Mouse (Mus musculus) liver, embryonic 15.5 days (tissue): ENCODE results near the gene Mfsd8. TPM values are rescaled to one million over a fixed set of nuclear protein-coding genes. Genes with fewer than 3 reads are reported as not detected.
"Not testable (repeated sequence)": the region's sequence is repeated elsewhere in the genome, so short reads cannot be mapped to it uniquely, and the experiment has no call there.

Source experiments
- ATAC-seq: fragments of 200-750 bp; cut with Nextera tagmentation; 2 replicates; pipeline ENCODE4 v1.8.0; 2017; ENCODE audit warnings: moderate number of reproducible peaks, mild to moderate bottlenecking, moderate library complexity; ENCODE audit not compliant: insufficient read depth
- H3K27ac ChIP-seq: fragments of 300-500 bp; sonication (generic); replicated peaks from 2 replicates; pipeline ENCODE4 v1.5.1; 2015; ENCODE audit warnings: mild to moderate bottlenecking, inconsistent platforms
- H3K27me3 ChIP-seq: fragments of 300-500 bp; sonication (generic); 2 replicates; pipeline ENCODE4 v1.6.1; 2015; ENCODE audit warnings: mild to moderate bottlenecking, inconsistent platforms
- H3K36me3 ChIP-seq: fragments of 300-500 bp; sonication (generic); replicated peaks from 2 replicates; pipeline ENCODE4 v1.6.1; 2015; ENCODE audit warnings: moderate library complexity, mild to moderate bottlenecking, inconsistent platforms
- H3K4me1 ChIP-seq: fragments of 300-500 bp; sonication (generic); replicated peaks from 2 replicates; pipeline ENCODE4 v1.6.1; 2015; ENCODE audit warnings: inconsistent platforms
- H3K4me2 ChIP-seq: fragments of 300-500 bp; sonication (generic); 2 replicates; pipeline ENCODE4 v1.6.1; 2015; ENCODE audit warnings: moderate library complexity, mild to moderate bottlenecking, inconsistent platforms
- H3K4me3 ChIP-seq: fragments of 300-500 bp; sonication (generic); replicated peaks from 2 replicates; pipeline ENCODE4 v1.5.1; 2015; ENCODE audit warnings: mild to moderate bottlenecking, inconsistent platforms
- H3K9ac ChIP-seq: fragments of 300-500 bp; sonication (generic); 2 replicates; pipeline ENCODE4 v1.6.1; 2015; ENCODE audit warnings: moderate library complexity, mild to moderate bottlenecking, inconsistent platforms
- H3K9me3 ChIP-seq: fragments of 300-500 bp; sonication (generic); replicated peaks from 2 replicates; pipeline ENCODE4 v1.6.1; 2016; ENCODE audit warnings: inconsistent platforms
- WGBS: fragments of 180-500 bp; shearing (Covaris S2); methylation state at CpG from one replicate; pipeline ENCODE4 v1.1.7; 2015; ENCODE audit warnings: mixed read lengths; ENCODE audit not compliant: insufficient replicate concordance; 5-methylcytosine and 5-hydroxymethylcytosine counted together
- polyA plus RNA-seq: library from polyadenylated mRNA; unstranded; fragments of >200 nt; fragmentation: Nextera tagmentation; extraction: Ambion mirVana; gene quantifications from 2 replicates; pipeline ENCODE4 v1.2.1, GENCODE M21; 2015

The Mfsd8 gene
- polyA plus RNA-seq, result 3.3 and 3.7 TPM in 2 replicates

- H3K27me3 ChIP-seq, H3K9me3 ChIP-seq, H3K36me3 ChIP-seq: not testable (repeated sequence)
- peak within 1 kb of the TSS; percentile 88 for H3K4me2 ChIP-seq
- H3K9ac ChIP-seq, result peak within 1 kb of the TSS; percentile 72
- peak; percentile 98 for ATAC-seq
- peaks cover 13% of the 10 kb centered on the region; the same call in 1 of the 2 replicates for H3K4me1 ChIP-seq
- WGBS, result under 1% methylated on average over 39 of the region's 39 CpGs
- H3K27ac ChIP-seq, result peak within 1 kb of the TSS; percentile 90
- peak within 1 kb of the TSS; percentile 68 for H3K4me3 ChIP-seq
These were observed at the start of gene Mfsd8 for GRCm38 (mm10) chr3:40846473-40846956. Gene Mfsd8, minus strand, starts transcription at chr3:40846886.

DNA sequence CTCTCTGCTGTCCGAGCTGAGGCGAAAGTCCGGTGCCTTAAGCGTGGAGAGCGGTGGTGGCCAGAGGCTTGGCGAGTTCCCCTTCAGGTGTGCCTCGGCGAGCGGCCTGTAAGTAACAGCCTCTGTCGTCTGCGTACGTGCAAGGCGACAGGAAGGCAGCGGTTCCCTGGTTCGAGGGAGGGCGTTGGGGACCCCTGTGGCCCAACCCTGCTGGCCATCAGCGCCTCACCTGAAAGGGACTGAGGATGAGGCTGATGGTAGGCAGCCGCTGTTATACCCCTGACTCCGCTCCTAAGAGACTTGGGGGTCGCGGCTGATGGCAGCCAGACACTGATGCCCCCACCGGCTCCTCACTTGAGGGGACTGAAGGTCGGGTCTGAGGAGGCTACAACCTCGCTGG, 47.6 kb upstream of the Mfsd8 start:
- not testable (repeated sequence) for H3K9me3 ChIP-seq, ATAC-seq, H3K36me3 ChIP-seq, H3K27me3 ChIP-seq, H3K4me1 ChIP-seq
- Histone ChIP-seq H3K4me3 (peak overlapping the region; percentile 70), H3K4me2 (peak overlapping the region; percentile 89), H3K9ac (peak overlapping the region; percentile 70), H3K27ac (peak overlapping the region; percentile 73)
- WGBS, result 1% methylated on average over 19 of the region's 24 CpGs

DNA sequence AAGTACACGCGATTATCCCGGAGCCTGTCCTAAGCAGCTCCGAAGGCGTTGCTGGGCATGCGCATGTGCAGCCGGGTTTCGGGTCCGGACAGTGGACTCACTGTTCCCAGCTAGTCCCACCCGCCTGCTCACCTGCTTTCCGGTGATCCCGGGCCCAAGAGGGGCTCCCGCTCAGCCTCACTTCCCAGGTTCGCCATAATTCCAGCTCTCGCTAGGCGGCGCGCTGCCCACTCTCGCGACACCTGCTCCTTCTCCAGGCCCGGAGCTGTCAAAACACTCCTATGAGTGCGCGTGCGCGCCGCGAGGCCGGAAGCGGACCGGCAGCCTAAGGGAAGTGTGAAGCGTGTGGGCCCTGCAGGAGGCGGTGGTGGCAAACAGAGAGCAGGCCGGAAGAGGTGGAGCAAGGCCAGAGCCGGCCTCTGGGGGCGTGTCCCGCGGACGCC, 47.2 kb upstream of the Mfsd8 start:
- H3K4me1 ChIP-seq, H3K9me3 ChIP-seq, H3K36me3 ChIP-seq, H3K27me3 ChIP-seq: not testable (repeated sequence)
- peak overlapping the region; percentile 73 for H3K4me2 ChIP-seq
- H3K9ac ChIP-seq, result peak overlapping the region; percentile 69
- peak overlapping the region; percentile 76 for H3K27ac ChIP-seq
- WGBS, result under 1% methylated on average over 38 of the region's 38 CpGs
- peak overlapping the region; percentile 70 for H3K4me3 ChIP-seq
- ATAC-seq, result peak; percentile 100

- WGBS, result 66% methylated on average over 3 of the region's 3 CpGs
These were observed 6.5 kb upstream of the Mfsd8 start for GRCm38 (mm10) chr3:40853123-40853738.

GRCm38 (mm10) chr3:40847936-40848335, 1.2 kb upstream of the Mfsd8 start:
- Histone ChIP-seq H3K4me2 (peak overlapping the region; percentile 88; the same call in 1 of the 2 replicates), H3K4me1 (peaks cover 13% of the 10 kb centered on the region; the same call in 1 of the 2 replicates), H3K4me3 (peak overlapping the region; percentile 68; the same call in 1 of the 2 replicates)
- H3K9me3 ChIP-seq, H3K36me3 ChIP-seq, ATAC-seq, H3K27ac ChIP-seq, H3K27me3 ChIP-seq, H3K9ac ChIP-seq: not testable (repeated sequence)
- WGBS, result 67% methylated on average over 2 of the region's 2 CpGs

More at GRCm38 (mm10) chr3:40853123-40853738, 6.5 kb upstream of the Mfsd8 start:
- H3K4me2 ChIP-seq, ATAC-seq, H3K9ac ChIP-seq, H3K27me3 ChIP-seq, H3K27ac ChIP-seq, H3K4me3 ChIP-seq, H3K4me1 ChIP-seq, H3K9me3 ChIP-seq, H3K36me3 ChIP-seq: not testable (repeated sequence)

DNA sequence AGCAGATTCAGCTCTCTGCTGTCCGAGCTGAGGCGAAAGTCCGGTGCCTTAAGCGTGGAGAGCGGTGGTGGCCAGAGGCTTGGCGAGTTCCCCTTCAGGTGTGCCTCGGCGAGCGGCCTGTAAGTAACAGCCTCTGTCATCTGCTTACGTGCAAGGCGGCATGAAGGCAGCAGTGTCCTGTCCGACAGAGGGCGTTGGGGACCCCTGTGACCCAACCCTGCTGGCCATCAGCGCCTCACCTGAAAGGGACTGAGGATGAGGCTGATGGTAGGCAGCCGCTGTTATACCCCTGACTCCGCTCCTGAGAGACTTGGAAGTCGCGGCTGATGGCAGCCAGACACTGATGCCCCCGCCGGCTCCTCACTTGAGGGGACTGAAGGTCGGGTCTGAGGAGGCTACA, 332 bp upstream of the Mfsd8 start:
- not testable (repeated sequence) for H3K36me3 ChIP-seq, H3K9me3 ChIP-seq, H3K27me3 ChIP-seq
- H3K9ac ChIP-seq, result peak overlapping the region; percentile 59
- WGBS, result 1% methylated on average over 20 of the region's 21 CpGs
- peaks cover 13% of the 10 kb centered on the region; the same call in 1 of the 2 replicates for H3K4me1 ChIP-seq
- peak overlapping the region; percentile 88 for H3K4me2 ChIP-seq
- peak; percentile 56 for ATAC-seq
- peak overlapping the region; percentile 68 for H3K4me3 ChIP-seq
- H3K27ac ChIP-seq, result peak overlapping the region; percentile 67

- Histone ChIP-seq H3K9ac (peak within 1 kb of the TSS; percentile 72), H3K4me1 (peaks cover 13% of the 10 kb centered on the region; the same call in 1 of the 2 replicates), H3K4me2 (peak within 1 kb of the TSS; percentile 88), H3K27ac (peak within 1 kb of the TSS; percentile 90), H3K4me3 (peak within 1 kb of the TSS; percentile 68)
- WGBS, result 0% methylated on average over 3 of the region's 4 CpGs
- not testable (repeated sequence) for H3K9me3 ChIP-seq, ATAC-seq, H3K27me3 ChIP-seq, H3K36me3 ChIP-seq
These were observed 101 bp upstream of the Mfsd8 start, which contains the start of gene Abhd18 for GRCm38 (mm10) chr3:40846957-40847017. Gene Abhd18, plus strand, starts transcription at chr3:40846970.

DNA sequence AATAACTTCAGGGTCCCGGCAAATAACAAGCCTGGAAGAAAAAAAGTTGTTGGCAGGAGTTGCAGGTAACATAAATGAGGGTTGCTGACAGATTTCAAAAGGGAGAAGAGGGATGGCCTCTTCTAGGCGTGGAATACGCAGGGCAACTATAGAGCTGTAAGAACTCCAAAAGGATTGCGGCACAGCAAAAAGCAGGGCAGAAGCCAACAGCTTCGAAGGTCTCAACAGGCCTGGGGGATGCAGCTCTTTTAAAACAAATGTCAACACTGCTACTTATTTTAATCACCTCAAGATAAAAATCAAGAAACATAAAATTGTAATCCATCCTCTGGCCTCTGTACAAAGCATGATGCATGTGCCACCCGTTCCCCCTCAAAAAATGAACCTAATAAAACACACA, 1.2 kb downstream of the Mfsd8 start:
- not testable (repeated sequence) for H3K27ac ChIP-seq, H3K36me3 ChIP-seq, ATAC-seq, H3K9ac ChIP-seq, H3K9me3 ChIP-seq, H3K27me3 ChIP-seq
- H3K4me1 ChIP-seq, result peaks cover 13% of the 10 kb centered on the region; the same call in 1 of the 2 replicates
- peak overlapping the region; percentile 88 for H3K4me2 ChIP-seq
- WGBS, result 81% methylated on average over 6 of the region's 6 CpGs
- peak overlapping the region; percentile 68 for H3K4me3 ChIP-seq

GRCm38 (mm10) chr3:40813275-40813674, 33.4 kb downstream of the Mfsd8 start:
- Histone ChIP-seq H3K9ac (no peak overlapping the region), H3K27me3 (no peaks in the 10 kb centered on the region), H3K27ac (no peak overlapping the region), H3K36me3 (peaks cover 80% of the 10 kb centered on the region), H3K4me3 (no peak overlapping the region), H3K4me1 (no peaks in the 10 kb centered on the region), H3K9me3 (no peaks in the 10 kb centered on the region), H3K4me2 (no peak overlapping the region)
- ATAC-seq, result no peak
- WGBS, result 90% methylated on average over 2 of the region's 2 CpGs

DNA sequence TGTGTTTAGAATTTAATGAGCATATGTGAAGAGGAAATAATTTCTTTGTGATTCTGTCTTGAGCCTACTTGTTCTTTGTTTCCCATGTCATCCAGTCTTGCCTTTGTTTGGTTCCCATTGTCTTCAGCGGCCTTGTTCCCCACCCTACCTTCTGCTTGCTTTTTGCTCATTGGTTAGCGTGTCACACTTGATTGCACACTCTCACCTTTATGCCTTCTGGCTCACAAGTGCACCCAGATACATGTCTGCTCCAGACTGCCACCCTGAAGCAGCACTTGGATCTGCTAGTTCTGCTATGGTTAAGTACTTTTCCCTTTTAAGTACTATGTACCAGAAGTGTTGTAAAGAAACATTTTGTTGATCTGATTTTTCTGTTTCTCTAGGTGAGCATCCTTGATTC, 36.8 kb downstream of the Mfsd8 start:
- H3K36me3 ChIP-seq, result peaks cover 80% of the 10 kb centered on the region
- no peak overlapping the region for H3K9ac ChIP-seq
- H3K27me3 ChIP-seq, result no peaks in the 10 kb centered on the region
- H3K27ac ChIP-seq, result no peak overlapping the region
- no peaks in the 10 kb centered on the region for H3K4me1 ChIP-seq
- 86% methylated on average over 2 of the region's 2 CpGs for WGBS
- H3K9me3 ChIP-seq, result no peaks in the 10 kb centered on the region
- no peak for ATAC-seq
- no peak overlapping the region for H3K4me2 ChIP-seq
- H3K4me3 ChIP-seq, result no peak overlapping the region

DNA sequence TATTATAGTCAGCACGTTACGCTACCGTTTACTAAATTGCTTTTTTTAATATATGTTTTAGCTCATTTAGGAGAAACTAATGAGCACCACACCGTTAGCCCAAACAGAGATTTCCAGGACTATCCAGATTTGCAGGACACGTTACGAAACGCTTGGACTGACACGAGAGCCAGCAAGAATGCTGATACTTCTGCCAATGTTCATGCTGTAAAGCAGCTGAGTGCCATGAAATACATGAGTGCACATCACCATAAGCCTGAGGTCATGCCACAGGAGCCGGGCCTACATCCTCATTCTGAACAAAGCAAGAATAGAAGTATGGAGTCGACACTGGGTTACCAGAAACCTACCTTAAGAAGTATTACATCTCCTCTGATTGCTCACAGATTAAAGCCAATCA, 38.0 kb downstream of the Mfsd8 start:
- 90% methylated on average over 10 of the region's 10 CpGs for WGBS
- no peaks in the 10 kb centered on the region for H3K9me3 ChIP-seq
- H3K36me3 ChIP-seq, result peaks cover 74% of the 10 kb centered on the region
- no peak overlapping the region for H3K4me2 ChIP-seq
- ATAC-seq, result no peak
- no peaks in the 10 kb centered on the region for H3K4me1 ChIP-seq
- no peaks in the 10 kb centered on the region for H3K27me3 ChIP-seq
- H3K27ac ChIP-seq, result no peak overlapping the region
- H3K4me3 ChIP-seq, result no peak overlapping the region
- no peak overlapping the region for H3K9ac ChIP-seq

DNA sequence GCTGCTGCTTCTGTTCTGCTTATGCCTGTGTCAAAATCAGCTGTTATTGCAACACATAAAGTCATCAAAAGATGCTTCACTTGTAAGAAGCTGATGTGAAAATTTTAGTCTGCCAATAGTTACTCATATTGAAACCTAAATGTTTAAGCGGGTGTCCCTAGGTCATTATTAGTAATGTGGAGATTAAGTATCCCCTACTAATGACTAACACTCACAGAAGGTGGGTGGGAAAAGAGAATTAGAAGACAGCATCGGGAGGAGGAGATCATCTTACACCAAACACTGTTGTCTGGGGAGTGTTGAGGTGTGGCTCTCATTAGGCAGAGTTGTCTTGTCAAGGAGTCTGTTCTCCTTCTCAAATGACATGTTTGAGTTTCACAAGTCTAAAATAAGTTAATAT, 39.8 kb downstream of the Mfsd8 start:
- H3K9ac ChIP-seq, result no peak overlapping the region
- no peaks in the 10 kb centered on the region for H3K9me3 ChIP-seq
- no peak overlapping the region for H3K4me2 ChIP-seq
- no peak overlapping the region for H3K4me3 ChIP-seq
- H3K4me1 ChIP-seq, result peaks cover 6% of the 10 kb centered on the region
- ATAC-seq, result no peak
- WGBS, result 76% methylated on average over 2 of the region's 2 CpGs
- H3K27me3 ChIP-seq, result no peaks in the 10 kb centered on the region
- peaks cover 68% of the 10 kb centered on the region for H3K36me3 ChIP-seq
- H3K27ac ChIP-seq, result no peak overlapping the region
